Mouse (Mus musculus) liver, embryonic 13.5 days (tissue): ENCODE results near the gene 2310022A10Rik. TPM values are rescaled to one million over a fixed set of nuclear protein-coding genes. Genes with fewer than 3 reads are reported as not detected.
"Not testable (repeated sequence)": the region's sequence is repeated elsewhere in the genome, so short reads cannot be mapped to it uniquely, and the experiment has no call there.

Source experiments
- ATAC-seq: fragments of 200-750 bp; cut with Nextera tagmentation; 2 replicates; pipeline ENCODE4 v1.8.0; 2017; ENCODE audit warnings: low read depth, mild to moderate bottlenecking, moderate number of reproducible peaks, moderate library complexity
- DNase-seq: peaks from one replicate; pipeline ENCODE4 v3.0.0; 2022
- H3K27ac ChIP-seq: fragments of 300-500 bp; sonication (generic); 2 replicates; pipeline ENCODE4 v1.5.1; 2015; ENCODE audit warnings: moderate library complexity, mild to moderate bottlenecking, inconsistent platforms
- H3K27me3 ChIP-seq: fragments of 300-500 bp; sonication (generic); 2 replicates; pipeline ENCODE4 v1.6.1; 2015; ENCODE audit warnings: mild to moderate bottlenecking, inconsistent platforms
- H3K36me3 ChIP-seq: fragments of 300-500 bp; sonication (generic); 2 replicates; pipeline ENCODE4 v1.6.1; 2015; ENCODE audit warnings: mild to moderate bottlenecking, inconsistent platforms
- H3K4me1 ChIP-seq: fragments of 300-500 bp; sonication (generic); replicated peaks from 2 replicates; pipeline ENCODE4 v1.6.1; 2015; ENCODE audit warnings: inconsistent platforms
- H3K4me2 ChIP-seq: fragments of 300-500 bp; sonication (generic); 2 replicates; pipeline ENCODE4 v1.6.1; 2015; ENCODE audit warnings: inconsistent platforms, mild to moderate bottlenecking, moderate library complexity
- H3K4me3 ChIP-seq: fragments of 300-500 bp; sonication (generic); replicated peaks from 2 replicates; pipeline ENCODE4 v1.5.1; 2015; ENCODE audit warnings: mild to moderate bottlenecking, inconsistent platforms
- H3K9ac ChIP-seq: fragments of 300-500 bp; sonication (generic); 2 replicates; pipeline ENCODE4 v1.6.1; 2015; ENCODE audit warnings: mild to moderate bottlenecking, inconsistent platforms
- H3K9me3 ChIP-seq: fragments of 300-500 bp; sonication (generic); replicated peaks from 2 replicates; pipeline ENCODE4 v1.6.1; 2016; ENCODE audit warnings: inconsistent platforms
- WGBS: fragments of 180-500 bp; shearing (Covaris S2); methylation state at CpG from one replicate; pipeline ENCODE4 v1.1.7; 2015; ENCODE audit not compliant: insufficient replicate concordance; 5-methylcytosine and 5-hydroxymethylcytosine counted together
- polyA plus RNA-seq: library from polyadenylated mRNA; unstranded; fragments of >200 nt; fragmentation: Nextera tagmentation; extraction: Ambion mirVana; gene quantifications from 2 replicates; pipeline ENCODE4 v1.2.1, GENCODE M21; 2015

The 2310022A10Rik gene
- polyA plus RNA-seq, 1 experiment from 2014 or later, result 19.7 TPM

- no peak for DNase-seq
- Histone ChIP-seq H3K4me2 (no peak overlapping the region), H3K4me1 (no peaks in the 10 kb centered on the region), H3K9ac (no peak overlapping the region), H3K4me3 (no peak overlapping the region), H3K9me3 (no peaks in the 10 kb centered on the region), H3K27ac (no peak overlapping the region), H3K36me3 (peaks cover 96% of the 10 kb centered on the region), H3K27me3 (no peaks in the 10 kb centered on the region)
- 65% methylated on average over 1 of the region's 1 CpGs for WGBS
- no peak for ATAC-seq
Observed at GRCm38 (mm10) chr7:27622234-27622633, 69.2 kb downstream of the 2310022A10Rik start.

GRCm38 (mm10) chr7:27624967-27625366, 71.9 kb downstream of the 2310022A10Rik start:
- Histone ChIP-seq H3K4me3 (no peak overlapping the region), H3K36me3 (peaks cover 96% of the 10 kb centered on the region)

GRCm38 (mm10) chr7:27627707-27628106, 74.7 kb downstream of the 2310022A10Rik start:
- ATAC-seq, result no peak
- 78% methylated on average over 7 of the region's 7 CpGs for WGBS

More at GRCm38 (mm10) chr7:27624967-27625366, 71.9 kb downstream of the 2310022A10Rik start:
- H3K4me1 ChIP-seq, result no peaks in the 10 kb centered on the region
- no peaks in the 10 kb centered on the region for H3K9me3 ChIP-seq
- DNase-seq, result no peak
- no peaks in the 10 kb centered on the region for H3K27me3 ChIP-seq
- no peak overlapping the region for H3K27ac ChIP-seq
- H3K4me2 ChIP-seq, result no peak overlapping the region
- H3K9ac ChIP-seq, result no peak overlapping the region
- no peak for ATAC-seq

GRCm38 (mm10) chr7:27628190-27628589, 75.2 kb downstream of the 2310022A10Rik start:
- Histone ChIP-seq H3K27me3 (no peaks in the 10 kb centered on the region), H3K27ac (no peak overlapping the region), H3K4me2 (no peak overlapping the region), H3K4me3 (no peak overlapping the region), H3K9ac (no peak overlapping the region), H3K4me1 (no peaks in the 10 kb centered on the region), H3K36me3 (peaks cover 91% of the 10 kb centered on the region), H3K9me3 (no peaks in the 10 kb centered on the region)
- no peak for DNase-seq
- ATAC-seq, result no peak
- 87% methylated on average over 6 of the region's 6 CpGs for WGBS

More at GRCm38 (mm10) chr7:27627707-27628106, 74.7 kb downstream of the 2310022A10Rik start:
- Histone ChIP-seq H3K4me3 (no peak overlapping the region), H3K27ac (no peak overlapping the region), H3K27me3 (no peaks in the 10 kb centered on the region), H3K36me3 (peaks cover 91% of the 10 kb centered on the region), H3K9ac (no peak overlapping the region), H3K9me3 (no peaks in the 10 kb centered on the region), H3K4me1 (no peaks in the 10 kb centered on the region), H3K4me2 (no peak overlapping the region)
- DNase-seq, result no peak

- H3K9me3 ChIP-seq, H3K27me3 ChIP-seq, H3K4me1 ChIP-seq, H3K4me2 ChIP-seq, DNase-seq, H3K27ac ChIP-seq, H3K9ac ChIP-seq, H3K4me3 ChIP-seq, ATAC-seq: not testable (repeated sequence)
- peaks cover 90% of the 10 kb centered on the region for H3K36me3 ChIP-seq
- WGBS, result 89% methylated on average over 7 of the region's 7 CpGs
Observed at GRCm38 (mm10) chr7:27628816-27629215, 75.8 kb downstream of the 2310022A10Rik start.

GRCm38 (mm10) chr7:27631439-27631838, 78.4 kb downstream of the 2310022A10Rik start:
- no peaks in the 10 kb centered on the region for H3K4me1 ChIP-seq
- H3K36me3 ChIP-seq, result peaks cover 94% of the 10 kb centered on the region
- no peak for DNase-seq
- no peaks in the 10 kb centered on the region for H3K9me3 ChIP-seq
- H3K9ac ChIP-seq, result no peak overlapping the region
- WGBS, result 95% methylated on average over 4 of the region's 4 CpGs
- H3K4me3 ChIP-seq, result no peak overlapping the region
- H3K4me2 ChIP-seq, result no peak overlapping the region
- H3K27ac ChIP-seq, result no peak overlapping the region
- no peak for ATAC-seq
- no peaks in the 10 kb centered on the region for H3K27me3 ChIP-seq

Other genes with a start within 250 kb of the 2310022A10Rik start
- 3.6 and 3.9 TPM in 2 replicates for gene Ltbp4, start 215.5 kb upstream of the 2310022A10Rik start, polyA plus RNA-seq
- gene Shkbp1, start 197.2 kb upstream of the 2310022A10Rik start, polyA plus RNA-seq, result 23.1 and 25.0 TPM in 2 replicates
- 0.50 TPM in 1 of 2 replicates, not detected in the other for gene Gm20479, start 195.8 kb upstream of the 2310022A10Rik start, polyA plus RNA-seq
- gene Sptbn4, start 105.5 kb upstream of the 2310022A10Rik start, polyA plus RNA-seq, result 0.07 and 0.10 TPM in 2 replicates
- gene Blvrb, start 105.3 kb upstream of the 2310022A10Rik start, polyA plus RNA-seq, result 831 and 956 TPM in 2 replicates
- 31.4 and 31.7 TPM in 2 replicates for gene Sertad3, start 79.5 kb upstream of the 2310022A10Rik start, polyA plus RNA-seq
- gene Sertad1, start 66.3 kb upstream of the 2310022A10Rik start, polyA plus RNA-seq, result 20.7 and 21.7 TPM in 2 replicates
- gene Prx, start 53.9 kb upstream of the 2310022A10Rik start, polyA plus RNA-seq, result 0.78 and 0.88 TPM in 2 replicates
- gene Hipk4, start 30.0 kb upstream of the 2310022A10Rik start, polyA plus RNA-seq, result 0.08 and 0.12 TPM in 2 replicates
- gene Pld3, start within 50 bp of the 2310022A10Rik start, polyA plus RNA-seq, result 53.8 and 58.5 TPM in 2 replicates
- 29.6 and 32.3 TPM in 2 replicates for gene Akt2, start 38.3 kb downstream of the 2310022A10Rik start, polyA plus RNA-seq
- gene Ttc9b, start 100.7 kb downstream of the 2310022A10Rik start, polyA plus RNA-seq, result 0.05 TPM in 1 of 2 replicates, not detected in the other
- gene Map3k10, start 121.4 kb downstream of the 2310022A10Rik start, polyA plus RNA-seq, result 1.3 and 1.8 TPM in 2 replicates
- 0.35 and 0.83 TPM in 2 replicates for gene Zfp607b, start 136.1 kb downstream of the 2310022A10Rik start, polyA plus RNA-seq
- 5.6 and 6.6 TPM in 2 replicates for gene Zfp60, start 178.2 kb downstream of the 2310022A10Rik start, polyA plus RNA-seq